Mouse (Mus musculus) liver, adult 2 months (tissue): Measurements from ENCODE around the gene Degs1.

Source experiments
- CTCF ChIP-seq: fragments of 200-500 bp; IDR thresholded peaks from 2 replicates; pipeline ENCODE4 v1.5.1; 2011; ENCODE audit warnings: low read depth, low read length, control low read depth
- POLR2A ChIP-seq: fragments of 200-500 bp; IDR thresholded peaks from 2 replicates; pipeline ENCODE4 v1.6.1; 2011; ENCODE audit warnings: low read length, control low read depth; ENCODE audit not compliant: insufficient read depth; ENCODE audit errors: extremely low read depth

- no peak for TF ChIP-seq POLR2A
- TF ChIP-seq CTCF, result no peak
These were observed 33.3 kb downstream of the Degs1 start for GRCm38 (mm10) chr1:182249298-182249697.
